Mouse (Mus musculus): Measurements from ENCODE around the gene Msl2.

GRCm38 (mm10) chr9:101152872-101153271 is 79.0 kb downstream of the Msl2 start:
- TF ChIP-seq JUND (conservative IDR thresholded peaks at IDR 0.05; ENCODE audit: low read depth, low read length) = no peak
- TF ChIP-seq CTCF (conservative IDR thresholded peaks at IDR 0.05 in 1 of 2, IDR thresholded peaks at IDR 0.05 in 1 of 2; ENCODE audit: low read depth in 2 of 2, low read length in 2 of 2) = peak in 1 of 2 experiments; percentile 33; a peak in 2 of 4 replicates
- no peak for TF ChIP-seq E2F4 (IDR thresholded peaks at IDR 0.05; ENCODE audit: insufficient replicate concordance, low read depth, low read length)
- TF ChIP-seq POLR2A (IDR thresholded peaks at IDR 0.05; ENCODE audit: low read depth, low read length) = no peak
- no peak for TF ChIP-seq EP300 (IDR thresholded peaks at IDR 0.05; ENCODE audit: low read length)
- no peak for TF ChIP-seq MEF2A (IDR thresholded peaks at IDR 0.05; ENCODE audit: borderline replicate concordance, low read depth, low read length)
- no peak for TF ChIP-seq HCFC1 (IDR thresholded peaks at IDR 0.05; ENCODE audit: low read depth, low read length)

All from CH12.LX (cell line).